Mouse (Mus musculus): ENCODE results near the gene Tecta. TPM values are rescaled to one million over a fixed set of nuclear protein-coding genes. Genes with fewer than 3 reads are reported as not detected.

Tecta gene
- under 1 TPM; 0.09 to 0.21 TPM for total RNA-seq (2021)

- intact Hi-C loops (cut with DNase I): loop anchor here (10.0 kb wide), 1 partner anchor 405 kb away; no protein-coding TSS in a partner anchor
These were observed at the start of gene Tecta for GRCm38 (mm10) chr9:42399829-42400228. Gene Tecta, minus strand, starts transcription at chr9:42399929.

GRCm38 (mm10) chr9:42449043-42449442 lies 49.3 kb upstream of the Tecta start:
- DNase-seq (ENCODE audit: low spot score in 2 of 2): no peak
- intact Hi-C loops (cut with DNase I): no loop called here

More at GRCm38 (mm10) chr9:42399829-42400228, at the start of gene Tecta:
- DNase-seq (ENCODE audit: low spot score in 2 of 2): no peak

DNA sequence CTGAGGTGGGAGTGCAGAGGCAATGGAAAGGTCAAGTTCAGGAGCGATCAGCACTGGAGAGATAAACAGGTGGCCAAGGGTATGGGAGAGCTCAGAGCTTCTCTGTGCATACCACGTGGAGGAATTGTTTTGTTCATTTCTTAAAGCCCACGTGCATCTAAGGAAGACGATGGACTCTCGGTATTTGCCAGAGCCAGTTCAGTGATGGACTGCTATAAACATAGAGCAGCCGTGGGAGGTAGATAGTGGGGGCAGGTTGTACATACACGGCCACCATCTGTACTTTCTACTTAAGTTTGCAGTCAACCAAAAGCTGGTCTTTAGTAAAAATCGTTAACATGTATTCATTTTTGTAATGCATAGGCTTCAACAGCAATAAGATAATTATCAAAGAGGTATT lies 42.4 kb upstream of the Tecta start:
- DNase-seq (ENCODE audit: low spot score in 2 of 2): peak in 1 of 2 experiments; percentile 68
- intact Hi-C loops (cut with DNase I): loop anchor here (5.0 kb wide), 1 partner anchor 120 kb away; no protein-coding TSS in a partner anchor

GRCm38 (mm10) chr9:42441234-42441633 lies 41.5 kb upstream of the Tecta start:
- intact Hi-C loops (cut with DNase I): loop anchor here (5.0 kb wide), 1 partner anchor 119 kb away; no protein-coding TSS in a partner anchor
- no peak for DNase-seq (ENCODE audit: low spot score in 2 of 2)

- intact Hi-C loops (cut with DNase I): no loop called here
- no peak for DNase-seq (ENCODE audit: low spot score in 2 of 2)
These were observed 39.7 kb upstream of the Tecta start for GRCm38 (mm10) chr9:42439446-42439845.

DNA sequence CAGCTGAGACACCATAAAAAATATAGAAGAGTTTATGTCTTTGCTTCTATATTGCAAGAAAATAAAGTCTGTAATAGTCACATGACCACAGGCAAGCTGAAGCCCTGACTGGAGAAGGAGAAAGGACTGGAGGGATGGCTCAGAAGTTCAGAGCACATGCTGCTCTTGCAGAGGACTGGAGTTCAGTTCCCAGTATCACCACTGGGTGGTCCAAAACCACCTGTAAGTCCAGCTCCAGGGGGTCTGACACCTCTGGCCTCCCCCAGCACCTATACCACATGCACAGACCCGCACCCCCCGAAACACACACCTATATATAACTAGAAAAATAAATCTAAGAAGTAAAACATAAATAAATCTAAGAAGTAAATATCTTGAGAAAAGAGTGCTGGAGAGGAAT lies 32.4 kb upstream of the Tecta start:
- intact Hi-C loops (cut with DNase I): no loop called here
- DNase-seq (ENCODE audit: low spot score in 2 of 2): no peak

DNA sequence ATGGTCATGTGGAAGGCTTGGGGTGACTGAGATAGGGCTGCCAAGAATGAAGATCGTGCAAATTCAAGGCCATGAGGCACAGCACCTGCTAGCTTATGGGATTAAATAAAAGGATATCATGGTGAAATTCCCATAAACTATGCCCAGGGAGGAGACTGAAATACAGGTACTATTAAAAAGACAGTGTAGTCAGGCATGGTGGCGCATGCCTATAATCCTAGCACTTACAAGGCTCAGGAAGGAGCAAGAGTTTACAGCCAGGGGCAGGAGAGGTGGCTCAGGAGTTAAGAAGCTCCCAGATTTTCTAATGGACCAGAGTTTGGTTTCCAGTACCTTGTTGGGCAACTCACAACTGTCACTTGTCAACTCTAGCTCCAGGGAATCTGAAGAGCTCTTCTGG lies 31.9 kb upstream of the Tecta start:
- DNase-seq (ENCODE audit: low spot score in 2 of 2): no peak
- intact Hi-C loops (cut with DNase I): no loop called here

- DNase-seq (ENCODE audit: low spot score in 2 of 2): peak in 1 of 2 experiments; percentile 22
- intact Hi-C loops (cut with DNase I): no loop called here
These were observed 28.6 kb upstream of the Tecta start for GRCm38 (mm10) chr9:42428060-42428924.

- no peak for DNase-seq (ENCODE audit: low spot score in 2 of 2)
- intact Hi-C loops (cut with DNase I): no loop called here
These were observed 27.1 kb upstream of the Tecta start for GRCm38 (mm10) chr9:42426661-42427358.

GRCm38 (mm10) chr9:42423649-42424048 lies 23.9 kb upstream of the Tecta start:
- DNase-seq (ENCODE audit: low spot score in 2 of 2): no peak
- intact Hi-C loops (cut with DNase I): no loop called here

GRCm38 (mm10) chr9:42419687-42420086 lies 20.0 kb upstream of the Tecta start:
- DNase-seq (ENCODE audit: low spot score in 2 of 2): no peak
- intact Hi-C loops (cut with DNase I): no loop called here

GRCm38 (mm10) chr9:42418786-42419185 lies 19.1 kb upstream of the Tecta start:
- DNase-seq (ENCODE audit: low spot score in 2 of 2): no peak
- intact Hi-C loops (cut with DNase I): no loop called here

DNA sequence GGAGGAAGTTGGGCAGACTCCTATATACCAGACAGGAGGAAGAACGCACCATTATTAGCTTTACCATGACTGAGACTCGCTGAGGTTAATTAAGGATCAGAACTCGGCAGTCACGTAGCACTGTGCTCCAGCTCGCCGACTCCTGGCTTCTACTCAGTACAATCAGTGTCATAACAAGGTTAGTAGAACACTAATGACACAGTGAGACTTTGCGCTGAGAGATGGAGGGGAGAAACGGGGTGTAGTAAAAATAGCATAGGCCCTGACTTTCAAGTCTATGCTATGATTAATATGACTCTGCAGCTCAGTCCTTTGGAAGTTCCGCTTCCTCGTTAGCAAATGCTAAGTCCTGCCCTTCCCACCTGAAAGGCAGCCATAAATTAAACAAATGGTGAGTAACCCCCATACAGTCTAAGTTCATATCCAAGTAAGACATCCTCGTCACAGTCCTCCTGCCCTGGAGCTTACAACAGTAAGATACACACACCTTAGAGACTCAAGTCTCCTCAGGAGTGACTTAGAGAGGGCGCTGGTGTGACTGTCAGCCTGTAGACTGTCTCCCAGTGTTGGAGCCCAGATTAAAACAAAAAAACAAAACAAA lies 17.7 kb upstream of the Tecta start:
- no peak for DNase-seq (ENCODE audit: low spot score in 2 of 2)
- intact Hi-C loops (cut with DNase I): no loop called here

GRCm38 (mm10) chr9:42415184-42415583 lies 15.5 kb upstream of the Tecta start:
- intact Hi-C loops (cut with DNase I): no loop called here

DNA sequence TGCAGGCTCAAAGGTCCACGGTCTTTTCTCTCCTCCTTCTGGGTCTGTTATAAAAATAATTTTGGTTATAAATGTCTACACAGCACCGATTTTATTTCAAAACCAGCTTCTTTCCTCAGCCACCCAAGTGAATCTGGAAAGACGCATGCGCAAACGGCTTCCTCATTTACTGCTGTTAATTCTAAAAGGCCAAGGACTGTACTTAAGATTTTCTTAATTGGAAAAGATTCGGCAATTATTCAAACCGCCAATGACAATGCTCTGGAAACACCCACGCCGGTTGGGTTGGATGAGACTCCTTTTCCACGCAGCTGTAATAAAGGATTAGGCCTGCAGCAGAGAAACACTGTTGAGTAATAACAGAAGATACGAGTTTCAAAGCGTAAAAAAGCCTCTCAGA lies 13.6 kb upstream of the Tecta start:
- intact Hi-C loops (cut with DNase I): no loop called here
- no peak for DNase-seq (ENCODE audit: low spot score in 2 of 2)

More at GRCm38 (mm10) chr9:42415184-42415583, 15.5 kb upstream of the Tecta start:
- DNase-seq (ENCODE audit: low spot score in 2 of 2): no peak

- no peak for DNase-seq (ENCODE audit: low spot score in 2 of 2)
- intact Hi-C loops (cut with DNase I): no loop called here
These were observed 11.6 kb upstream of the Tecta start for GRCm38 (mm10) chr9:42411296-42411695.

GRCm38 (mm10) chr9:42405736-42406135 lies 6.0 kb upstream of the Tecta start:
- peak; percentile 32 to 88 for DNase-seq (ENCODE audit: low spot score in 2 of 2)
- intact Hi-C loops (cut with DNase I): no loop called here

DNA sequence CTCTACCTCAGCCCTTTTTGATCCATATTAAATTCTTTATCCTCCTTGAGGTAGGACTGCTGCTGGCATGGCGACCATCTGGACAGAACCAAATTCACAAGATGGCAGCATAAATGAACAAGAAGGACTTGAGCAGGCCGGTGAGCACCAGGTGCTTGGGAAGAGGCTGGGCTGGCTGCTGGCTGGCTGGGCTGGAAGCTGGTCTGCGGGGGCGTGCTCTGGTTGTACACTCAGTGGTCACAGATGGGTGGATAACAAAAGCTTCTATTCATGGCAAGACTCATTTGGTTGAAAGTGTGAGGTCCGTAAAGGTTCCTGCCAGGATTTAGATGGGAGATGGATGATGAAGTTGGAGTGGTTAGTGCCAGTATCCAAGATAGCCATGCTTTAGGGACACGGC lies 1.8 kb upstream of the Tecta start:
- DNase-seq (ENCODE audit: low spot score in 2 of 2): peak in 1 of 2 experiments; percentile 43

GRCm38 (mm10) chr9:42396141-42396540 lies 3.6 kb downstream of the Tecta start:
- DNase-seq (ENCODE audit: low spot score in 2 of 2): no peak
- intact Hi-C loops (cut with DNase I): loop anchor here (10.0 kb wide), 1 partner anchor 409 kb away; no protein-coding TSS in a partner anchor

More for the DNA sequence above, 1.8 kb upstream of the Tecta start:
- intact Hi-C loops (cut with DNase I): no loop called here

GRCm38 (mm10) chr9:42394903-42395302 lies 4.8 kb downstream of the Tecta start:
- intact Hi-C loops (cut with DNase I): loop anchor here (5.0 to 10.0 kb wide), 2 partner anchors 410 to 567 kb away; no protein-coding TSS in a partner anchor
- DNase-seq (ENCODE audit: low spot score in 2 of 2): peak in 1 of 2 experiments; percentile 29
